Mouse (Mus musculus) MEL (cell line): Measurements from ENCODE around the gene Colca2. TPM values are rescaled to one million over a fixed set of nuclear protein-coding genes. Genes with fewer than 3 reads are reported as not detected.

Experiments used
- DNase-seq: peaks from one replicate; pipeline ENCODE4 v3.0.0; 2011; ENCODE audit warnings: low read depth, low spot score
- H3K27ac ChIP-seq: 2 replicates; pipeline ENCODE4 v1.5.1; 2012; ENCODE audit warnings: low read depth, mild to moderate bottlenecking, control low read depth, low read length, moderate library complexity; ENCODE audit not compliant: control insufficient read depth
- H3K27me3 ChIP-seq, 2 experiments: fragments of 150-350 bp in 1 of 2; sonication (generic) in 1 of 2; 2 replicates each; pipeline ENCODE4 v1.6.1; 2012; ENCODE audit warnings: low read length in 2 of 2, mild to moderate bottlenecking in 2 of 2, improper control_type of control experiment in 1 of 2, moderate library complexity in 1 of 2; ENCODE audit not compliant: insufficient read depth in 2 of 2, control insufficient read depth in 1 of 2
- H3K36me3 ChIP-seq, 2 experiments: 2 replicates each; pipeline ENCODE4 v1.6.1; 2012 to 2014; ENCODE audit warnings: low read length in 2 of 2, improper control_type of control experiment in 1 of 2, inconsistent platforms in 1 of 2, mild to moderate bottlenecking in 1 of 2; ENCODE audit not compliant: insufficient read depth in 2 of 2, control insufficient read depth in 1 of 2
- H3K4me1 ChIP-seq, 2 experiments: fragments of 150-350 bp in 1 of 2; sonication (generic) in 1 of 2; 2 replicates each; pipeline ENCODE4 v1.6.1; 2012; ENCODE audit warnings: low read length in 2 of 2, improper control_type of control experiment in 1 of 2, mild to moderate bottlenecking in 1 of 2; ENCODE audit not compliant: insufficient read depth in 2 of 2, control insufficient read depth in 1 of 2
- H3K4me3 ChIP-seq, 2 experiments: fragments of 150-350 bp in 1 of 2; sonication (generic) in 1 of 2; 2 replicates each; pipeline ENCODE4 v1.5.1; 2012; ENCODE audit warnings: low read depth in 2 of 2, low read length in 2 of 2, mild to moderate bottlenecking in 2 of 2, moderate library complexity in 2 of 2, control low read depth in 1 of 2, improper control_type of control experiment in 1 of 2; ENCODE audit not compliant: control insufficient read depth in 1 of 2, insufficient read depth in 1 of 2
- H3K79me2 ChIP-seq: 2 replicates; pipeline ENCODE4 v1.6.1; 2012; ENCODE audit warnings: mild to moderate bottlenecking, low read length, moderate library complexity; ENCODE audit not compliant: control insufficient read depth, poor library complexity, insufficient read depth
- H3K9ac ChIP-seq: 2 replicates; pipeline ENCODE4 v1.6.1; 2012; ENCODE audit warnings: low read depth, mild to moderate bottlenecking, control low read depth, low read length, moderate library complexity; ENCODE audit not compliant: control insufficient read depth, poor library complexity, severe bottlenecking
- H3K9me3 ChIP-seq: fragments of 150-350 bp; sonication (generic); replicated peaks from 2 replicates; pipeline ENCODE4 v1.6.1; 2012; ENCODE audit warnings: mild to moderate bottlenecking, low read length, improper control_type of control experiment, moderate library complexity; ENCODE audit not compliant: insufficient read depth
- BHLHE40 ChIP-seq: IDR thresholded peaks from 2 replicates; pipeline ENCODE4 v1.6.1; 2012; ENCODE audit warnings: low read depth, mild to moderate bottlenecking, inconsistent platforms, low read length, improper control_type of control experiment, borderline replicate concordance
- CHD2 ChIP-seq: IDR thresholded peaks from 2 replicates; pipeline ENCODE4 v1.6.1; 2011; ENCODE audit warnings: low read length, improper control_type of control experiment
- EP300 ChIP-seq, 2 experiments: IDR thresholded peaks; 2 replicates each; pipeline ENCODE4 v1.6.1; 2011; ENCODE audit warnings: improper control_type of control experiment in 2 of 2, low read length in 2 of 2, low read depth in 1 of 2, mild to moderate bottlenecking in 1 of 2
- ETS1 ChIP-seq: IDR thresholded peaks from 2 replicates; pipeline ENCODE4 v1.6.1; 2012; ENCODE audit warnings: low read depth, mild to moderate bottlenecking, inconsistent platforms, low read length, improper control_type of control experiment, moderate library complexity
- KAT2A ChIP-seq: conservative IDR thresholded peaks from 2 replicates; pipeline ENCODE4 v1.6.1; 2012; ENCODE audit warnings: low read depth, low read length, improper control_type of control experiment, inconsistent platforms
- MAFK ChIP-seq: IDR thresholded peaks from 2 replicates; pipeline ENCODE4 v1.6.1; 2011; ENCODE audit warnings: low read depth, mild to moderate bottlenecking, low read length, improper control_type of control experiment, borderline replicate concordance
- MXI1 ChIP-seq: IDR thresholded peaks from 2 replicates; pipeline ENCODE4 v1.6.1; 2011; ENCODE audit warnings: mild to moderate bottlenecking, low read depth, low read length, improper control_type of control experiment
- MYC ChIP-seq: IDR thresholded peaks from 2 replicates; pipeline ENCODE4 v1.6.1; 2011; ENCODE audit warnings: low read depth, mild to moderate bottlenecking, low read length, improper control_type of control experiment, moderate library complexity
- POLR2AphosphoS2 ChIP-seq: IDR thresholded peaks from 2 replicates; pipeline ENCODE4 v1.6.1; 2011; ENCODE audit warnings: low read length, improper control_type of control experiment
- RAD21 ChIP-seq: IDR thresholded peaks from 2 replicates; pipeline ENCODE4 v1.6.1; 2011; ENCODE audit warnings: mild to moderate bottlenecking, low read depth, low read length, improper control_type of control experiment
- RCOR1 ChIP-seq: IDR thresholded peaks from 2 replicates; pipeline ENCODE4 v1.6.1; 2012; ENCODE audit warnings: low read depth, mild to moderate bottlenecking, inconsistent platforms, low read length, improper control_type of control experiment
- SMC3 ChIP-seq: IDR thresholded peaks from 2 replicates; pipeline ENCODE4 v1.6.1; 2011; ENCODE audit warnings: low read depth, low read length, improper control_type of control experiment
- TAL1 ChIP-seq: IDR thresholded peaks from 2 replicates; pipeline ENCODE4 v1.6.1; 2012; ENCODE audit warnings: mild to moderate bottlenecking, inconsistent platforms, low read length, moderate library complexity, mixed read lengths
- TCF12 ChIP-seq: IDR thresholded peaks from 2 replicates; pipeline ENCODE4 v1.6.1; 2014; ENCODE audit warnings: low read depth, mild to moderate bottlenecking, inconsistent platforms, low read length, improper control_type of control experiment, moderate library complexity
- USF1 ChIP-seq: IDR thresholded peaks from 2 replicates; pipeline ENCODE4 v1.6.1; 2014; ENCODE audit warnings: low read depth, mild to moderate bottlenecking, inconsistent platforms, low read length, improper control_type of control experiment, moderate library complexity
- ZMIZ1 ChIP-seq: IDR thresholded peaks from 2 replicates; pipeline ENCODE4 v1.6.1; 2012; ENCODE audit warnings: low read depth, mild to moderate bottlenecking, inconsistent platforms, low read length, improper control_type of control experiment, moderate library complexity
- ZNF384 ChIP-seq: IDR thresholded peaks from 2 replicates; pipeline ENCODE4 v1.6.1; 2012; ENCODE audit warnings: low read depth, mild to moderate bottlenecking, inconsistent platforms, low read length, improper control_type of control experiment
- polyA plus RNA-seq, 2 experiments: library from polyadenylated mRNA; stranded (reverse) in 1 of 2; unstranded in 1 of 2; fragments of >175 nt in 1 of 2; fragments of >200 nt in 1 of 2; gene quantifications; 2 replicates each; pipeline versions ENCODE4 v1.2.1 to v1.2.4; 2012; ENCODE audit warnings: low replicate concordance in 2 of 2, low read depth in 1 of 2; ENCODE audit not compliant: insufficient read length in 2 of 2, insufficient read depth in 1 of 2, missing spikeins in 1 of 2
- total RNA-seq: library from RNA; depleted of rRNA; stranded (reverse); fragments of 300-350 nt; gene quantifications from 2 replicates; pipeline ENCODE4 v1.2.3, GENCODE M21; 2012

Gene Colca2
- total and polyA plus RNA-seq, 3 experiments: not detected

DNA sequence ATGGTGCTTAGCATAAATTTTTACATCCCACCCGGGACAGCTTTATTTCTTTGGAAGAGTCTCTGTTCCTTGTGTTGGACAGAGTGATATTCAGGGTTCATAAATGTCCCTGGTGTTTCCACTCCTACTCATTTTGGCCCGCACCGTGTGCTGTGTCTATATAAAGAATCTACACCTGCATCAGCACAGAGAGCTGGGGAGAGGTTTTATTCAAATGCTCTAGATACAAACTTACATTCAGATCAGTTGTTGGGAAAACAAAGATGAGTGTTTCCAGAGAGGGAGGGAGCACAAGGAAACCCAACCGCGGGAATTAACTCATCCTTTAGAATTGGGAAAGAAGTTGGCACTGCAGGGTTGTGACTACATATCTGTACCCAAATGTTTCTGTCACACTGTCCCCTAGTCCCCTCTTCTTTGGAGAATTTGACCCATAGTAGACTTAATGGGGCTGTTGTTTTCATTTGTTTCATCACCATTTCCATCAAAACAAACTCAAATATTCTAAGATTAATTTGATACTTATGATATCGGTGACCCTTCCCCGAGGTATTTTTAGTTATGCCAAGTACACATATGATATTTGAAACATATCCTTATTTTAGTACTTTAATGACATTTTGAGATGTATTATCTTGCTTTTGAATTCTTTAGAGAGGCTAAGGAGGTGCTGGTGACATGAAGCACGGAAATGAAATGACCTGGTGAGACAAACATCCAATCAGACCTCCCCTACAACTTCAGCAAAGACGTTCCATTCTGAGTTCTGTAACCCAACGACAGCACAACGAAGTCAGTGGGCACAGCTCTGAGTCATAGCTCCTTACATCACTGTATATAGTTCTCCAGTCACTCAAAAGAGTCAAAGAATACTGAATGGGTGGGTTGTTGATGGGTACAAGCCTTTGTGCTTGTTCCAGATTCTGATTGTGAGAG is 48.5 kb upstream of the Colca2 start:
- Histone ChIP-seq H3K27ac (no peak overlapping the region), H3K36me3 (peaks cover 0 to 18% of the 10 kb centered on the region in 2 experiments; a peak in 2 of 4 replicates)
- TF ChIP-seq CHD2 (no peak), EP300 (IDR thresholded peaks at IDR 0.05; ENCODE audit: low read depth in 1 of 2, low read length in 2 of 2) (no peak), RAD21 (no peak), SMC3 (no peak), MAFK (no peak), RCOR1 (no peak), TAL1 (no peak), MYC (no peak), KAT2A (no peak), TCF12 (no peak), POLR2AphosphoS2 (no peak), ZNF384 (no peak), MXI1 (no peak), USF1 (no peak), ZMIZ1 (no peak)
- TF ChIP-seq, all 39 proteins: peak for 0
- Histone ChIP-seq H3K4me3 (no peak overlapping the region), H3K9ac (no peak overlapping the region), H3K79me2 (no peaks in the 10 kb centered on the region), H3K9me3 (no peaks in the 10 kb centered on the region), H3K4me1 (peaks cover 1 to 13% of the 10 kb centered on the region in 2 experiments; a peak in 3 of 4 replicates), H3K27me3 (peaks cover 0 to 2% of the 10 kb centered on the region in 2 experiments; a peak in 3 of 4 replicates)
- no peak for DNase-seq

DNA sequence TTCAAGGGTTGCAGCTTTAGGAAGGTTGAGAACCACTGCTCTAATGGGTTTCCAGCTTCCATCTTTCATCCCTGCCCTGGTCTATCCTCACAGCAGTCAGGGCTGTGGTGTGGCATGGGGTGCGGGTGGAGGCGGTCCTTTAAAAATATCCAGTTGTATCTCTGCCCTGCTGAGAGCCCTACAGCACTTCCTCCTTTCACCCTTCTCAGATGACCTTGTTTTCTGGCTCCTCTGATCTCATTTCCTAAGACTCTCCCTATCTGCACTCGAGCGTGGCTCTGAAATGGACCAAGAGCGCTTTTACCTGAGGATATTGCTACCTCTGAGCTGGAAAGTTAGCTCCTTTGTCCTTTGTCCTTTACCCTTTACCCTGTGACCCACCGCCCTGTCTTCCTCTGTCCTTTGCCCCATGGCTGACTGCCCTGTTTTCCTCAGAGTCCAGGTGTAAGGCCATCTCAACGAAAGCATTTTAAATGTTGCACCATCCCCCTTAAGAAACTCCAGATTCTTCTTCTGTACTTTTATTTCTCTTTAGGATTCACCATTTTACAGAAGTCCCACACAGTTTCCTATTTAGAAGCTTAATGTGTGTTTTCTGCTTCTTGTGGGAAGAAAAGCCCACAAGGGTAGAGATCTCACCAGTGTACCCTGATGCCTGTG is 46.2 kb upstream of the Colca2 start:
- Histone ChIP-seq H3K9me3 (no peaks in the 10 kb centered on the region), H3K36me3 (peaks cover 0 to 36% of the 10 kb centered on the region in 2 experiments; a peak in 2 of 4 replicates), H3K4me3 (no peak overlapping the region), H3K4me1 (peaks cover 22 to 32% of the 10 kb centered on the region in 2 experiments), H3K27ac (peak overlapping the region; percentile 28; the same call in 1 of the 2 replicates), H3K27me3 (no peaks in the 10 kb centered on the region; a peak in 1 of 4 replicates), H3K79me2 (no peaks in the 10 kb centered on the region), H3K9ac (no peak overlapping the region)
- peak; percentile 65 for DNase-seq
- TF ChIP-seq BHLHE40 (no peak), ETS1 (peak; percentile 39; the same call in 1 of the 2 replicates)
